Mouse (Mus musculus) layer of hippocampus, postnatal 25 days (tissue): Measurements from ENCODE around the gene Edar. TPM values are rescaled to one million over a fixed set of nuclear protein-coding genes. Genes with fewer than 3 reads are reported as not detected.

ENCODE experiments used
- DNase-seq, 2 experiments: peaks; one replicate each; pipeline ENCODE4 v3.0.0; 2022; ENCODE audit warnings: mixed read lengths in 2 of 2, low spot score in 1 of 2; ENCODE audit errors: extremely low spot score in 1 of 2
- total RNA-seq, 2 experiments: library from RNA; stranded (reverse); gene quantifications; 2 replicates each; pipeline ENCODE4 v1.2.3; 2021

The Edar gene
- total RNA-seq, 2 experiments from 2014 or later = 0.21 to 0.25 TPM

DNA sequence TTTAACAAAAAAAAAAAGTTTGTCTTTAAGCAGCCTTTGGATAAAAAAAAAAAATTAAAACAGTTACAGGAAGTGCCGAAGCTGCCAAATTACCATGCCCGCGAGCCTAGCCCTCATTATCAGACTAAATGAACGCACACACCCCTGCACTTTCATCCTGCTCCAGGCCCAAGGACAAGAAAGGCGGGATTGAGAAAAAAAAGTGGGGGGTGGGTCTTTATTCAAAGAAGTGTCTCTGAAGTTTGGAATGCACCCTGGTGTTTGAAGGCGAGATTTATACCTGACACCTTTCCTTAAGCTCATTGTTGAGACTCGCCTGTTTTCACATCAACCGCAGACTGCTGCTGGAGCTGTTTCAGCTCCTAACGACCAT lies 23.4 kb downstream of the Edar start:
- DNase-seq = no peak

DNA sequence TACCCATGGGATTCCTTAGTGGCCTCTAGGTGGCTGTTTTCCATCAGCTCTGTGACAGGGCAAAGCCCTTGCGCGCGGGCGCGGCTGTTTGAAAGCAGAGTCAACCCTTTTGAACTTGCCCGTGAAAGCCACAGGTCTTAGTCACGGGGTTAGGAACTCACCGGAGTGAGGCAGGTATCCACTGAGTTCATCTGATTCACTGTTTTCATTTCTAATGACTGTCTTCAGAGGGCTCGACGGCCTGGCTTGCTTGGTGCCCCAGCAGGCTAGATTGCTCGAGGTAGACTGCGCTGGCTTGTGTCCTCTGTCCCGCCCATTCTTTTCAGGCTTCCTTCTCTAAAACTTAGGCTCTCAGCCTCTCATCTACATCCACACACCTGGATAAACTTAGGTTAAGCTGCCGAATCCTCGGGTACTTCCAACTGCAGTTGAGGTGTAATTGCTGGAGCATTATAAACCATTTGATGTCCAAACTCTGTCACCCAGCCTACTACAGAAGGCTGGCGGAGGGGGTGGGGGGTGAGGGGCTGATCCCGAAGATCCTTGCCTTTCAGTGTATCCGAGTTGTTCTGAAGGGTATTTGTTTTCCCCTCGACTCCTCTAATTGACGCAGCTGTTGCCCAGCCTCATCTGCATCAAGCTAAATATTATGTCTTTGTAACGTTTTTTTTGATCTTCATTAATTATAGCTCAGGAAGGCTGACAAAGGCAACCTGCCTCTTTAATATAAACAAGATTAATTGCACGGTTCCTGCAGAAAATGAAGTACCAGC lies 24.0 kb downstream of the Edar start:
- no peak for DNase-seq

DNA sequence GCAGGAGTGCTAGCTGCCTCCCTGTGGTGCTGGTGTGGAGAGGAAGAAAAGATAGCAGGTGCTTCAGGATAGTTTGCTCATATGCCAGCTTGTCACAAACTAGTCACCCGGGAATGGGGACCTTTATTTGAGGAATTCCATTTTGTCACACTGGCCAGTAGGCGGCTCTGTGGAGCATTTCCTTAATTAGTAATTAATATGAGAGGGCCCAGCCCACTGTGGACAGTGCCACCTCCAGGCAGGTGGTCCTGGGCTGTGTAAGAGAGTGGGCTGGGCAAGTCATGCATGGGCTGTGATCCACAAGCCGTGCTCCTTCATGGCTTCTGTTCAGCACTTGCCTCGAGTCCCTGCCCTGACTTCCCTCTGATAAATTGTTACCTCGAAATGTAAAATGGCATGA lies 26.7 kb downstream of the Edar start:
- no peak for DNase-seq

DNA sequence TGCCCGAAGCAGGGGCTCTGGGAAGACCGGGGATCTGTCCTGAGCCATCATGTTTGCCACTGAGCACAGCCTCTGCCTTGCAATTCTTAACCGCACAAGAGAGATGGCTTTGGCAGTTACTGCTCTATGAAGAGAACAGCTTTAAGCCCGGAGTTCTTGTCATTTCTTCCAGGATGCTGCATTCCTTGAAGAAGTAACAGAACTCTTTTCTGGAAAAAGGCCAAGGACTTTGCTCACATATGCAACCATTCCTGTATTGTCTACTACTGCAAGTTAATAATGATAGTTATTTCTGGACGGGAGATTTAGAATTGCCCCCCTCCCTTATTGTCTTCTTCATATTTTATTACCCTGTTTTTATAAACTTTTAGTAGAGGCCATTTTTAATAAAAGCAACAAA lies 30.8 kb downstream of the Edar start:
- no peak for DNase-seq

DNA sequence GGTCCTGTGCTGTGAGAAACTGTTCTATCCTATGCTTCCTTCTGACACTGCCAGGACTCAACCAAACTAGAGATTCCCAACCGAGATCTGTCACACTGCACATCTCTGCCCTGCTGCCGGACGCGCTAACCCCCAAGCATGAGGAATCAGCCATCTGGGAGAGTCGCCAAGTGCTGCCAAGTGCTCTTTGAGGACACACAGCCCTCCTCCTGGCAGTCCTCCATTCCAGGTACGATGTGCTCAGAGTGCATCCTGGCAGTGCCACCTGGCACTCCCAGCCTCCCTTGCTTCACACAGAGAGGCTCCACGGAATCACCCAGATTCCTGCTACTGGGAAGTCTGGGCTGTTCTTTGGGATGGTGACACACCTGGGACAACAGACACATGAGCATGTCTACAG lies 31.3 kb downstream of the Edar start:
- DNase-seq = no peak

DNA sequence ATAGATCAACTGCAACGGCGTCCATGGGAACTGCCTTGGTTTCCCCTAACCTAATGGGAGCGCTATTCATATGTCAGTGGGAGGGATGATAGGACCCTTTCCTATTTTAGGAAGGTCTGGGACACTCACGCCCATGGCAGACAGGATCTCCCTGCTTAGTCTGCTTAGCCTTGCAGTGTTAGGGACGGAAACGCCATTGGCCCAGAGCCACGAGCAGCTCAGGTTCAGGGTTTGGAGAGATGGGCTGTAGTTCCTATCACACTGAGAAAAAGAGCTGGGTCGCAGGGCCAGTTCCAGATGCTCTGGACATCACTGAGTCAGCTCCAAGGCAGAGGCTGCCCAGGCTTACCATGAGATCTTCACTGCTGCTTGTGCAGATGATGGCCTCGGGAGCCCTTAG lies 32.5 kb downstream of the Edar start:
- no peak for DNase-seq

DNA sequence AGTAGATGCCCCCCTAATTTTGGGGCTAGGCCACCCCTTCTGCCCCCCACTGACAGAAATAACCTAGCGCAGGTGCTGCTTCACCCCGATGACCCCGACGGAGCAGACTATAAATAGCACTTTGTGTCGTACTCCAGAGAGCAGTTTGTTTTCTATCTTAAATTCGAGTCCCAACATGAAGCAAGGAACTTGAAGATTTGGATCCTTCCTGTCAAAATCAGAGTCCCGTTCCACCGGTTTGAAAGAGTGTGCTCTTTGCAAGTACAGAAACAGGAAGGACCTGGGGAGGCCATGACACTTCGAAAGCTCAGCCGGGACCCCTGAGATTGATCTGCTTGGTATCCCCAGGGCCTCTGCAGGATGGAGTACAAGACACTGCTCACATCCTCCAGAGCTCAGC lies 33.8 kb downstream of the Edar start:
- DNase-seq = no peak

DNA sequence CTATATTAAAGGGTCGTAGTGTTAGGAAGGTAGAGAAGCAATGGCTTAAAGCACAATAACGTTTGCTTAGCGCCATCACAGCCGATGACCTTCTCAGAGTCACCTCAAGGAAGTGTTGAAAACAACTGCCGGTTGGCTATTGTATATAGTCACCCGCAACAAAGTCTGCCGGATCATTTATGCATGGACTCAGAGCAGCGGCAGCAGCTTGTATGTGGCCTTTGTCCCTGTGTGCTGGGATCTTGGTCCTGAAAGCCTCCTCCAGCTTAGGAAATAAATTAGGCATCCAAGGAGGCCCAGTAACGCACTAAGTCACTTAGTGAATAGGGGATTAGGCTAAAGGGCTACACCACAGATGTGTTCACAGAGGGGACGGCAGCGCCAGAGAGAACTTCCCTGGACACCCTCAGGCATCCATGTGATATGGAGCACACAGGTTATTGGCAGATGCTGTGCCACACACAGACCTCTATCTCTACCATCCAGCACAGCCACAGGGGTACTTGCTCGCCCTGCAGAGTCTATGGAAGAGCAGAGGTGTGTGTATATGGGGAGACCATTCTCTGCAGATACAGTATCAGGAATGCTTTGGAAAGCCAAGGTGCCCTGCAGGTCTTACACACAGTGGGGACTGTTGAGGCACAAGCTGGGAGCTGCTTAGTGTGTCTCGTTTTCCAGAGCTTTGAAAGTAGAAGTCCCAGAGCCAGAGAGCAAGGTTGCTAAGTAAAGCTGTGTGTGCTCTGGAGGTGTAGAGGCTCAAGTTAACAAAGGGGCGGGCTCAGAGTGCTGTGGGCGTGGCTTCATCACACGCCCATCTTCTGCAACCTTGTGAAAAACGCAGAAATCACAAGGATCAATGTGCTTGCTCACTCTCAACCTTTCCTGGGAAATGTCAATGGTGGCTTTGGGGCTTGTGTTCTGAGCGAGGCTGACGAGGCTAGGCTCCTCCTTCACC lies 34.7 kb downstream of the Edar start:
- no peak for DNase-seq

DNA sequence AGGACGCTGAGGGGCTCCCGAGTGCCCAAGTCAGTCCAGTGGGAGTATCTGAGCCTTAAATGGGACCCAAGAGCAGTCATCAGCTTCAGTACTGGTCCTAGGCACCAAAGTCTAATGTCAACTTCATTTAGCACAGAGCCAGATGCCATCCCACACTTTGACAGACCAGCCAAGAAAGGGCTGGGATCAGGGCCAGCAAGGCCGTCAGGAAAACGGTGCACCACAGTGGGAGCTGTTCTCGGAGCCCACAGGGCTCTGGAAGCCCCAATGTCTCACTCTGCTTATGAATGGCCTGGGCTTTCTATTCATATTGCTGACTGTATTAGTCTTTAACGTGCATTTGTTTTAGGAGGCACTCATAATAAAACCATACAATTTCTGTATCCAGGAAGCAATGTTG lies 36.2 kb downstream of the Edar start:
- DNase-seq = peak in 1 of 2 experiments; percentile 27

DNA sequence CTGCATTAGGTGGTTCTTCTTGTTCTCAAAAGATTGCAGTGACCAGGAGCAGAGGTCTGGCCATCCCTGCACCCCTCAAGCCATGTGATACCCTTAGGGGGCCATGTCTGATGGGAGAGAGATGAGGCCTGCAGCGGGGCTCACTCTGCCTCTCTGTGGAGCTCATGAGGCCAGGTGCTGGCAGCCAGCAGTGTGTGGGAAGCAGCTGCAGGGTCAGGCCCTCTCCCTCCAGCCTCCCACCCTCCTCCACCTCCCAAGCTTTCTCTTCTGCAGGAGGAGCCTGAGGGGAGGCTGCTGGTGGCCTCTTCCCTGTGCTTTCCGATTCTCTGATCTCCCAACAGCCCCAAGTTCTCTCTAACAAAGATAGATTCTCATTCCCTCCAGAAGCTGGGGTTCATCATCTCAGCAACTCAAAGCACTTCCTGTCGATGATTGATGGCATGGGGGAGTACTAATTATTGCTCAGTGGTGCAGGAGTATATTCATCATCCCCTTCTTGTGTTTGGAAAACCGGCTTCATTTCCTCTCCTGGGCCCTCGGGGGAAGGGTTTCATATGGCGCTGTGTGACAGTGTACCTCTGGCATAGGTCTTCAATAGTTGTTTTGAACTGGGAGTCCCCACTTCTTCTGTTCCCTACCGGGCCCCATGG lies 38.9 kb downstream of the Edar start:
- DNase-seq = no peak

DNA sequence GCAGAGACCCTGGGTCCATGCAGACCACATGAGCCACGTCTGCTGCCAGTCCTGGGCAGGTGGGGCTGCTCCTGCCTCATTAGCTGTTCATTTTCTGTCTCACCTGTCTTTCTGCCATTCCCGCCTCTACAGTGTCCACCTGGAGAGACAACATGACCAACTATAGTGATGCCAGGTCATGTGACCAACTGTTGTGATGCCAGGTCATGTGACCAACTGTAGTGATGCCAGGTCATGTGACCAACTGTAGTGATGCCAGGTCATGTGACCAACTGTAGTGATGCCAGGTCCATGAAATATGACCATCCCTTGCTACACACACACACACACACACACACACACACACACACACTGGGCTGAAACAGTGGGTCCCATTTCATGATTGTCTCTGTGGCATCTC lies 41.9 kb downstream of the Edar start:
- no peak for DNase-seq

DNA sequence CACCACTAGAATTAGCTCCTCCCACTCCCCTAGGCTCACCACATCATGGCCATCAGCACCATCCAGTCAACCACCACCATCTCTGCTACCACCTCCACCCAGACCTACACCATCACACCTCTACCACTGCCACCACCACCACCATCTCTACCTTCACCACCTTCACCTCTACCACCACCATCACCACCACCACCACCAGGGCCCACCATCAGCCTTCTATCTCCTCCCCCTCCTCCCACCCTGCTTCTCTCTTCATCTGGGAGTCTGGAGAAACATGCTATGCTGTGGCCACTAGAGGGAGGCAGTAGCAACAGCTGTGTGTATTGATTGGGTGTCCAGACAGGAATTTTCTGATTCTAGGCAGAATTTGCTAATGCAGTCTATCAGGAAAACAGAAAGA lies 47.9 kb downstream of the Edar start:
- peak; percentile 24 to 27 for DNase-seq

DNA sequence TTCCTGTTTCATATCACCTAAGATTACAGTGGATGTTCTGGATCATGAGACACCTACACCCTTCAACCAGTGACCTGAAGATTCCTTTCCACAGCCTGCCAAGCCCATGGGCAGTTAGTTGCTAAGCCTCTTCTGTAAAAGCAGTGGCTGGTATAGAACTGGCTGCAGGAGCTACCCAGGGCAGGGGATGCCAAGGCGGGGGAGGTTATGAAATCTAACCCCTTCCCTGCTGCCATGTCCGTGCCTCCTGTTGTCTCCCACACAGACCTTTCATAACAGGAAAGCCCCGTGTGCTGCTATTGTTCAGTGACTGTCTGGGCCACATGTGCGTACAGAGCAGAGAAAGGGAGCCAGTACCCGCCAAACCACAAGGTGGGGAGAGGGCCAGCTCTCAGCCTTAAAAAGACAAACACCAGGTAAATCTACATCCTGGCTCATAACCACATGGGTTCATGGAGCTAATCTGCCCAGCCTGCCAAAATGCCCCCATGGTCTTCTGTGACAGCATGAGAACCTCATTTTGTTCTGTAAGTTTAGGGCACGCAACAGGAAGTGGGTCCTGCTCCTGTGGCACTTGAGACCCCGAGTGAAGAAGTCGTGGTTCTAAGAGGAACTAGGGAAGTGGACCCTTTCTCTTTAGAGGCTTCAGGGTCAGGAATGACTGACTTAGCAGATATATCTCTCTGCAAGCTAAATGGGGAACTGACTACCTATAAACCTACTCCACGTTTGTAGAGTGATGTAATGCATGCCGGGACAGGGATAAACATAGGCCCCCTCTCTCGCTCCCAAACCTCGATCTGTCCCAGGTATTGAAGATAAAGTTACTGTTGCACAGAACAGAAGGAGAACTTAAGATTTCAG lies 50.4 kb downstream of the Edar start:
- DNase-seq = no peak

DNA sequence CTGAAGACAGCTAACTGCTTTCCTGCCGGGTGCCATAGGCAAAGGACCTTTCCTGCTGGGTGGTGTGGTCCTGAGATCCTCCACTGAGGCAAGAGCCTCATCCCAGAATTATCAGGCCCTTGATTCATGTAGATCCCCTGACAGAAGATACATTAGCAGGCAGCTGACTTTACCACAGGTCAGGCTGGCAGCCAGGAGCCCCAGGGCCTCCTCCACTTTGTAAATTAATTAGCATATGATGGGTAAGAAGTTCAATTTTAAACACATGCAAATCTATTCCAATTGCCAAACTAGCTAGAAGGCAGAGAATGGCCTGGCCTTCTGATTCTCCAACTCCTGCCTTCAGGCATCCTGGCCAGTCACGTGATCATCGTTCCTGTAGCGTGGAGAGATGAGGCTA lies 56.2 kb downstream of the Edar start:
- no peak for DNase-seq

DNA sequence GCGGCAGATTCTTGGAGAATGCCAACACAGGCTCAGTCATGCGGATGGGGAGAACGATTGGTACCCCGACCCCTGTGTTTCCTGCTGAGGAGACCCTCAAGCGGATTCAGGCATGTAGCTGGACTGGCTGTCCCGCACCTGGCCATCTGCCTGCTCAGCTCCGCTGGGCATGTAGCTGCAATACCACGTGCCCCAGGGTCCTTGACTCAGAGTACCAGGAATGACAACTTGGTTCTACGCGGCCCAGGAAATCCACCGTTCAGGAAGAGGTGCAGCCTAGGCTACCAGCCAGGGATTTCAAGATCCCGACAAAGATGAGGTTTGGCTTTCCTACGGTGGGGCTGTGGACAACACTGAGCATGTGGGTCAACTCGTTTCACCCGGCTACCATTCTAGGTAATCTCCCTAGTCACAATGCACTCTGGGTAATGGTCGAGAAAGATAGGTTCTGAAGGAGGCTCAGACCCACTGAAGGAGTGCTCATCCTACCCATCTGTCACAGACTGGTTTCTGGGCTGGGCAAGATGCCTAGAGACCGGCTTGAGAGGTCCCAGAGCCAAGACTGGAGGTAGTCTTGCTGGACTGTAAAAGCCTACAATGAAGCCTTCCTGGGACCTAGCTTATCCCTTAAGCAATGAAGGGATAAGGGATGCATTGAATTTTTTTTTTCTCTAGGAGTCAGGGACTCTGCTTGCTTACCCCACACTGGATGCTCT lies 56.8 kb downstream of the Edar start:
- no peak for DNase-seq

DNA sequence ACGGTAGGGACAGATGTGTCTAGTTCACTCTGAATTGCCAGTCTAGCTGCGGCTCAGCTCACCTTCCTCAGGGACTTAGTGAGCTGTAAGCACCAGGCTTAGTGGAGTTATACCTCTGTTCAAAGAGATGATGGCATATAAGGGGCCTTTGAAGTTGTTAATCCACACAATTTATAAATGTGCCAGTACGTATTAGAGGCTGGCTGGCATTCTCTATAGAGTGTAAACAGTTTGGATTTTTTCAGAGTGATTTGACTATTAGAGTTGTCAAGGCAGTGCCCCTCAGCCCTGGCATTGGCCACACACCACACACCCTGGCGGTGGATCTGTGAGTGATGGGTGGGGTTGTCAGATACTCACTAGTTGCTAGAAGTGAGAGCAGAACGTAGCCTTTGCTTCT lies 58.9 kb downstream of the Edar start:
- no peak for DNase-seq

DNA sequence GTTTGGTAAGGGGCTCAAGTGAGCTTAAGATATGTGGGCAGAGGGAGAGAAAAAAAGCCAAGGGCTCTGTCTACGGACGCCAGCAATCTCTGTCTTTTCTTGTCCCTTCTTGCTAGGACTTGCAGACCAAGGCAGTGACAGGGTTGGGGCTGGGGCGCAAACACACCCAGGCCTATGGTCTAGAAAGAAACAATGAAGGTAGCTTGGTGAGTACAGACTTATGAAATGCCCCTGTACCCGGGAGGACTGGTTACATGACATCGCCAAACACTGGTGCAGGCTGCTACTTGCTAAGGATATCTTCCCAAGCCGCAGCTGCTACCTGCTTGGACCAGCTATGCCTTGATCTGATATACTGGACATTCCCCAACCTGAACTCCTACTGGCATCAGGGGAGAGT lies 60.9 kb downstream of the Edar start:
- no peak for DNase-seq

DNA sequence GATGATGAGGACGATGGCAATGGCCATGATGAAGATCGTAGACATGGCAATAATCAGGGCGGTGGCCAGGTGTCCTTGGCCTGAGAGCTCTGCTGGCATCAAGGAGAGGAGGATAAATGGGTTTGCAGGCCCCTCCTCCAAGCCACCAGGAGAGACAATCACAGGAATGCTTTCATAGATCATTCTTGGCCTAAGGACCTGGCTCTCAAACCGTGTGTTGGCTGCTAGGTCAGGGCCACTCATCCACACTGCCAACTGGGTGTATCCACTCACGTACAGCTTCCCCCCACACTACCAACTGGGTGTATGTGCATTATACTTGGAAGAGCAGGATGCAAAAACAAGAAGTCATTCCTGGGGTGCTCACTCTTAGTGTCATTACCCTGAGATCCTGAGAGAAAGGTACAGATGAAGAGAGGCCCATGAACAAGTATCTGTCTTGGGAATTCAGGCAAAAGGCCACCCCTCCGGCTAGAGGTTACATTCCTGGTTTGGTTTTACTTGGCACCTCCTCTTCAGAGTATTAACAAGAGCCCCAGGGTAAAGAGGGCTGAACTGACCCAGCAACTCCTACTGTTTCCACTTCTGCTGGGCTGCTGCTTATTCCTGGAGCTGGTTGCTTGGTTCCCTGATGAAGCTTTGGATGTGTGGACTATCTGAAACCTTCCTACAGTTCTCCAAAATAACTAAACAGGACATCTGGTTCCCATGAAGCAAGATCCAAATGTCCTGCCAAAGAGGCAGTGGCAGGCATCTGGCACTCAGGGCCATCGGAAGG lies 64.8 kb downstream of the Edar start:
- no peak for DNase-seq

DNA sequence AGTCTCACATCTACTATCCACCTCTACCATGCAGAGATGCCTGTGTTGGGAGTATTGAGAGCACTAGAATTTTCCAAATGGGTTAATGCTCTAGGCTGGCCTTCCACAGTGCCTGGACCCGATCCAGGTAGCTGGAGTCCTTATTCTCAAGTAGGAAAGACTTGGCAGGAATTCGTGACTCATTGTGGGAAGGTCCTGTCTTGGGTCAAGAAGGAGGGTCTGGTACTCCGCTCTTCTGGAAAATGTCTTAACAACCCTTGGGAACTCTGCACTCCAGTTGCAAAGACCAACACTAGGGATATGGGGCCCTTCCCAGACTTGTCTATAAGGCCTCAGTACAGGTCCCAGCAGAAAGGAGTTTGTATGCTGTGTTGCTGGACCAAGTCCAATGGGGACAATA lies 66.6 kb downstream of the Edar start:
- no peak for DNase-seq
